Mouse (Mus musculus) naive thymus-derived CD4-positive, alpha-beta T cell, adult 2 months (primary cell): Measurements from ENCODE around the gene Hsph1.

Experiments
- DNase-seq: peaks from one replicate; pipeline ENCODE4 v3.0.0-alpha.2; 2011; ENCODE audit warnings: low read depth

The Hsph1 gene

GRCm38 (mm10) chr5:149641277-149641892 is 5.2 kb upstream of the Hsph1 start:
- no peak for DNase-seq

- peak; percentile 4 for DNase-seq
Observed at GRCm38 (mm10) chr5:149637306-149637705, 1.1 kb upstream of the Hsph1 start.

- no peak for DNase-seq
Observed at GRCm38 (mm10) chr5:149635556-149635955, 620 bp downstream of the Hsph1 start.

DNA sequence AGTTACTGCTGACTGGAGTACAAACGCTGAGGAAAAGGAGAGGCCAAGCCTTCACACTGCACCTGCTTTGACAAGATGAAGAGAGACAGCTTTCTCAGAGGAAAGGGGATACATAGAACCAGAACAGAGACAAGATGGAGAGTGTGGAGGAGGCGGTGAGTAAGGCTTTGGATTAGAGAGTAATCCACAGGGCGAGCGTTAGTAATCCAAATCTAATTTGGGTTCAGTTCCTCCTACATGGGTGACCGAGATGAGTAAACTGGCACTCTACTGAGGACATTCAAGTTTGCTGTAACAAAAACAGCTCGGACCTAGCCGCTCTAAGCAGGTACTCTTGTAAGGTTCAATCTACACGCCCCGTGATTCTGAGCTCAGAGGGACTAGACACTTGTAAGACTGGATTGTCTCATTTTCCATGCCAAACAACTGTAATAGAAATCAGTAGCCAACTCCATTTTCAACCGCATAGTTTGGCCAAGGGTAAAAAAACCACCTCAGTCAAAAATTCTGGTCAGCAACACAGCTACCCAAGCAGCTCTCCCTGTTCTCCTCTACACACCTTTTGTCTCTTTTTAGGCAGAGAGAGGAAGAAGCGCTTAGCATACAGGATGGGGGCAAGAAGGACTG is 1.7 kb downstream of the Hsph1 start:
- peak; percentile 21 for DNase-seq

DNA sequence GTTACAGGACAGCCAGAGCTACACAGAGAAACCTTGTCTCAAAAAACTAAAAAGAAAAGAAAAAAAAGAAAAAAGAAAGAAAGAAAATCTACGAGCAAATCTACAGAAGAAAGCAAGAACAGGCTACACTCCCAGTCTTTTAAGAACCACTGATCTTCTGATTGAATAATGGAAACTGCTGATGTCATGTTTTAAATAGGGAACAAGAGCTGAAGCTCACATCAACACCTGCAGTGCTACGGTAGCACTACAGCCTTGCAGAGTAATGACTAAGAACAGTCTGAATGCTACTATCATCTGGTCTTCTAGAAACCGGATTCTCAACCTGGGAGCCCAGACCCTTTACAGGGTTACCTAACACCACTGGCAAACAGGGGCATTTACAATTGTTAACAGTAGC is 10.6 kb downstream of the Hsph1 start:
- DNase-seq, result peak; percentile 12

DNA sequence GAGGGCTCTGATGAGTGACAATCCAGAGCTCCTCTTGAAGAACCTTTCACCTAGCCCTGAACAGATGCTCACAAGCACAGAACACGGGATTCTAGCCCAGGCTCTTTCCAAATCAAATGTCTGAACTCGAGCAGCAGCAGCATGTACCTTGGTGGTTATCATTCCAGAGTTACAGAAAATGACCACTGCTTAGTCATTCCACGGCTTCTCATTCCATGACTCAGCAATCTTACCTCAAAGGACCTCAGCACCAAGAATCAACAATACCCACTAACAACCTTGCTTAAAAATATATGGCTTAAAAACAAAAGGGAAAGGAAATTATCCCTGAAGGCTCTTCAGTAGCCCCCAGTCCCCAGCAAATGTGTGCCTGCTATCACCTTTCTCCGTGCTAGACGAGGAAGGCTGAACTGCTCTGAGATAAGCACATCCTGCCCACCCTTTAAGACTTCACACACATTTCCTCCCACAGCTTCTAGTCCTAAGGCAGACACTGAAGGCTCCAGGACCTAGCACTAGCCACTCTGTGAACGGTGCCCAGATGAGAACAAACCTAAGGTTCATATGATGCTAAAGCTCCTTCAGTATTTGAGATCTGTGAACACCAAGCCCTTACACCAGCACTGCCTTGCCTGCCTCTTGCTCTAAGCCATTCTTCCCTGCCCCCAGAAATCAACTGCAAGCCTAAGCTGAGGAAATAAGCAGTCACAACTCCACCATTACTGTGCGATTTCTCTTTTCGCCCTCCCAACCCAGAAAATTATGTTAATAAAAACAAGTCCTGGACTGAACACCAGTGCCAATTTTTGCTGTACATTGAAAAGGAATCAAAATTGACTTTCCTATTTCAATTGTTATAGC is 12.1 kb downstream of the Hsph1 start:
- peak; percentile 13 for DNase-seq

DNA sequence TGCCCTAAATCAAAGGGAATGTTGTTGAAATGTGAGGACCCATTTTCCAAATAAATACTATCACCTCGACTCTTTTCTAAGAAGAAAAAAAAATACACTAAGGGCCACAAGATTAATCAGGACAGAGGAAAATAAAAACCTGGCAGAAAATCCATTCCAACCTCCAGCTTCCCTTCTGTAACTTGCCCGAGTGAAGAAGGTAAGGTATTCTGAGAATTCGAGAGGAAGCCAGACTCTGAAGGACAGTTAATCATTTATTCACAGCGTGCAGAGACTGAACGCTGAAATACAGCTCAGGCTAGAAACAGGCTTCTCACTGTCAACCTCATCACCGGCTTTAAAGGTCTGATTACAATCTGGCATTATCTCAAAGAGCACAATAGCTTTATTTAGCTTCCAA is 13.5 kb downstream of the Hsph1 start:
- peak; percentile 5 for DNase-seq

DNA sequence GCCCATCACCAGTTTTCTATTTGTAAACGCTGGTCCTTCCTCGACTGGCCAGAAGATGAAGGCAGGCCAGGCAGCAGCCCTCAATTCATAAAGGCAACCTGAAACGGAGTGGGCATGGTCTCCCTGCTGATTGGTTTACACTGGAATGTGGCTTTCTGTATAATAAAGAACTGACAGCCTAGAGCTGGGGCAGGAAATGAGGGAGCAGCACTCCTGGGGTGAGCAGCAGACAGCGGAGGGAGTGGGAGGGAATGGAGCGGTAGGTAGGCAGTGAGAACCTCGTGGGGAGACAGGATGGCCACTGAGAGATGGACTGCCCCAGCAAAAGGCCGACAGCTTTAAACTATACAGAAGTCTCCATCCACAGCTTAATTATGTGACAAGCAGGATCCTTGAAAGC is 14.0 kb downstream of the Hsph1 start:
- peak; percentile 6 for DNase-seq

DNA sequence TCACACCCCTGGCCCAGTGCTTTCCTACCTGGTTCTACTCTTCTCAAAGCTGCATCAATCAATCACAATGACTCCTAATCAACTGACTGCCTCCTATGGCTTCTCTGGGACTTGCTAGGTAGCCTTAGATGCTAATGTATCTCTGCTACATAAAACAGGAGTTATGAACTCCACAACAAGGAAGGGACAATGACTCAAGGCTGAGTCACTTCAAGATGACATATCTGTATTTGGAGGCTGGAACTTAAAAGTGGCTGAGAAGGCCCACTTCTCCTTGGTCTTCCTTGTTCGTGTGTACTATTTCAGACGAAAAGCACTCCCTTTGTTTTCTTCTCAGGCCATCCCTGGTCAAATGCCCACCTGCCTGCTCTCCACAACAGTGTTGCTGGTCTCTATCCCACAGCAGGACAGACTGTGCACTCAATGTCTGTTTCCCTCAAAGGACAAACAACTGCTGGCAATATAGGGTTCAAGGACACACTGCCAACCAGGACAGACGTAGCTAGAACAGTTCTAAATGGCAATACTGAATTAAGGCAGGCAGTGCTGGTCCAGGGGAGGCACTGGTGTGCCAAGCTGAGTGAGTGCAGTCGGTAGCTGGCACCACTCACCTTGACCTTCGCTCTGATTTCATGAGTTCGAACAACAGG is 18.3 kb downstream of the Hsph1 start:
- DNase-seq, result peak; percentile 7

GRCm38 (mm10) chr5:149616817-149617216 is 19.4 kb downstream of the Hsph1 start:
- no peak for DNase-seq

- peak; percentile 8 for DNase-seq
Observed at GRCm38 (mm10) chr5:149616138-149616537, 20.0 kb downstream of the Hsph1 start.

GRCm38 (mm10) chr5:149612740-149613139 is 23.4 kb downstream of the Hsph1 start:
- no peak for DNase-seq

GRCm38 (mm10) chr5:149612165-149612518 is 24.0 kb downstream of the Hsph1 start:
- DNase-seq, result no peak

GRCm38 (mm10) chr5:149611476-149612164 is 24.6 kb downstream of the Hsph1 start:
- DNase-seq, result no peak

DNA sequence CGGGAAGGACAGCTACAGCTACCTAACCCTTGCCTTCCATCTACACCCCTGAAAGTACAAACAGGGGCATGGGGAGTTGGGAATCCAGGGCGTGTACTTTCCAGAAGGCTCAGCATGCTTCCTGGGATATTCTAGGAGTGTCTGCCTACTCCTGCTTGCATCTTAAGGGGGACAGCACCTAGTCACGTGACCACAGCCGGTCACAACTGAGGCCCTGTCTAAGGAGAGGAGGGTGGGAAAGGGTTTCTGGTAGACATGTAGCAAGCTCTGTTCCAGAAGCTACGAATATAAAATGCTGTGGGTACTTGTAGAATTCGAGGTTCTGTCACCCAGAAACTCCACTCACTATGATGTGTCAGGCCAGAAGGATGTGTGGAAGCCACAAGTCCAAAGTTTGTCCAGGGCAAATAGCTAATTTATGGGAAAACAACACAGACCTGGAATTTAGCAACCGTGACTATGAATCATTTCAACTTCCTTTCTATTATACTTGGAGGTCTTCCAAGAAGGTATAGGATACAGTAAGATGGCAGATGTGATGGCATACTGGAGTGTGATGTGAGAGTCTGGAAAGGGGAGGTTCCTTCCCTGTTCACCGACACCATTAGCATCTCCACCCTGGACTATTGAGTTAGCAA is 29.0 kb downstream of the Hsph1 start:
- no peak for DNase-seq

- no peak for DNase-seq
Observed at GRCm38 (mm10) chr5:149603241-149603640, 32.9 kb downstream of the Hsph1 start.

GRCm38 (mm10) chr5:149601996-149602395 is 34.2 kb downstream of the Hsph1 start:
- DNase-seq, result no peak

- no peak for DNase-seq
Observed at GRCm38 (mm10) chr5:149597351-149597750, 38.8 kb downstream of the Hsph1 start.

GRCm38 (mm10) chr5:149594215-149594614 is 42.0 kb downstream of the Hsph1 start:
- no peak for DNase-seq

DNA sequence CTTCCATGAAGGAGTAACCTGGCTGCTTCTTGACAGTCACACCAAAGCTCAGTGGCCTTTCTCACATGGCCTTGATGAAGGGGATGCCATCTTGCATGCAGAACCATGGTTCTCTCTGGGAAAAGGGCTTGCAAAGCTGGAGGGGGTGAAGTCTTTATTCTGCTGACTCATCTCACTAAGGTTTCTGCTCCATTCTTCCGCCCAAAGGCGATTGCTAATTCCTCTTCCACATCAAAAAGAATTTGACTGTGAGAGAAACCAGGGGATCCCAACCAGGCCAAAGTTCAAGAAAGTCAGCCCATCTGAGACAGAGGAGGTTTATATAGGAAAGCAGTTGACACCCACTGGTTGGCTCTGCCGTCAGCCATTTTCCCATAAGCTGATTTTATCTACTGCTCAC is 46.2 kb downstream of the Hsph1 start:
- DNase-seq, result no peak

- DNase-seq, result no peak
Observed at GRCm38 (mm10) chr5:149588814-149589534, 47.2 kb downstream of the Hsph1 start.
